7 mouse cellular contexts compared by ENCODE assay signal in genomic region chr2:25574579-25575431, GRCm38 (mm10). TPM values are rescaled to one million over a fixed set of nuclear protein-coding genes. Genes with fewer than 3 reads are reported as not detected.
DNase-seq lines count a peak whose midpoint lies in the region; ATAC-seq lines count a peak whose summit lies in the region.

Gene Mamdc4, minus strand, starts transcription at chr2:25574845.
Gene Phpt1, minus strand, starts transcription at chr2:25575224.

- peak within 1 kb of the TSS; percentile 94 for H3K4me2 ChIP-seq in embryonic facial prominence, embryonic 12.5 days (replicated peaks)
- H3K4me2 ChIP-seq in limb, embryonic 11.5 days (ENCODE audit: low read depth, severe bottlenecking), result peak within 1 kb of the TSS; percentile 76
- H3K4me2 ChIP-seq in midbrain, embryonic 14.5 days (ENCODE audit: low read length), result peak within 1 kb of the TSS; percentile 93

- peaks cover 41% of the 10 kb centered on the region for H3K4me1 ChIP-seq in embryonic facial prominence, embryonic 12.5 days
- peaks cover 27% of the 10 kb centered on the region for H3K4me1 ChIP-seq in limb, embryonic 11.5 days (ENCODE audit: control insufficient read depth, insufficient read depth, low read length)
- H3K4me1 ChIP-seq in midbrain, embryonic 14.5 days (ENCODE audit: control insufficient read depth, insufficient read depth, low read length), result peaks cover 27% of the 10 kb centered on the region

- H3K9me3 ChIP-seq in embryonic facial prominence, embryonic 12.5 days, result no peaks in the 10 kb centered on the region
- no peaks in the 10 kb centered on the region for H3K9me3 ChIP-seq in limb, embryonic 11.5 days (ENCODE audit: control insufficient read depth, low read length)
- H3K9me3 ChIP-seq in midbrain, embryonic 14.5 days (ENCODE audit: control insufficient read depth, low read length), result no peaks in the 10 kb centered on the region

- DNase-seq in adrenal gland, postnatal 25 days, result peak; percentile 94
- peak; percentile 100 for DNase-seq in heart, adult 11 months
- peak; percentile 99 for DNase-seq in kidney, adult 18-20 months
- DNase-seq in limb, embryonic 11.5 days (ENCODE audit: low spot score), result peak; percentile 97
- peak; percentile 98 for DNase-seq in midbrain, embryonic 14.5 days
- peak; percentile 92 to 98 for DNase-seq in spleen, adult 18-20 months

- WGBS in embryonic facial prominence, embryonic 12.5 days, result under 1% methylated on average over 40 of the region's 45 CpGs
- under 1% methylated on average over 41 of the region's 45 CpGs for WGBS in limb, embryonic 11.5 days
- WGBS in midbrain, embryonic 14.5 days, result under 1% methylated on average over 45 of the region's 45 CpGs

- H3K27ac ChIP-seq in embryonic facial prominence, embryonic 12.5 days, result peak within 1 kb of the TSS; percentile 85
- peak within 1 kb of the TSS; percentile 17; the same call in 1 of the 2 replicates for H3K27ac ChIP-seq in limb, embryonic 11.5 days (replicated peaks; ENCODE audit: low read depth, low read length)
- peak within 1 kb of the TSS; percentile 89 for H3K27ac ChIP-seq in midbrain, embryonic 14.5 days (replicated peaks; ENCODE audit: low read depth, low read length)

- ATAC-seq in embryonic facial prominence, embryonic 12.5 days (ENCODE audit: insufficient number of reproducible peaks, insufficient read depth, low FRiP score, low TSS enrichment), result peak; percentile 98
- peak; percentile 94 for ATAC-seq in limb, embryonic 11.5 days (ENCODE audit: insufficient number of reproducible peaks, low FRiP score, low TSS enrichment, low read depth)
- peak; percentile 98 for ATAC-seq in midbrain, embryonic 14.5 days (ENCODE audit: low FRiP score, low TSS enrichment)

- peak within 1 kb of the TSS; percentile 69 for H3K9ac ChIP-seq in embryonic facial prominence, embryonic 12.5 days
- H3K9ac ChIP-seq in limb, embryonic 11.5 days (ENCODE audit: low read length), result peak within 1 kb of the TSS; percentile 71
- H3K9ac ChIP-seq in midbrain, embryonic 14.5 days (replicated peaks; ENCODE audit: low read length), result peak within 1 kb of the TSS; percentile 66

- H3K4me3 ChIP-seq in embryonic facial prominence, embryonic 12.5 days, result peak within 1 kb of the TSS; percentile 65
- peak within 1 kb of the TSS; percentile 44 for H3K4me3 ChIP-seq in limb, embryonic 11.5 days (ENCODE audit: low read depth, low read length)
- H3K4me3 ChIP-seq in midbrain, embryonic 14.5 days (replicated peaks; ENCODE audit: low read depth, low read length), result peak within 1 kb of the TSS; percentile 57

- peaks cover 42% of the 10 kb centered on the region for H3K27me3 ChIP-seq in embryonic facial prominence, embryonic 12.5 days
- H3K27me3 ChIP-seq in limb, embryonic 11.5 days (ENCODE audit: control insufficient read depth, insufficient read depth, low read length), result peaks cover 38% of the 10 kb centered on the region
- H3K27me3 ChIP-seq in midbrain, embryonic 14.5 days (ENCODE audit: control insufficient read depth, insufficient read depth, low read length), result peaks cover 39% of the 10 kb centered on the region

- peaks cover 20% of the 10 kb centered on the region for H3K36me3 ChIP-seq in embryonic facial prominence, embryonic 12.5 days
- H3K36me3 ChIP-seq in limb, embryonic 11.5 days (ENCODE audit: control insufficient read depth, insufficient read depth, low read length), result no peaks in the 10 kb centered on the region
- H3K36me3 ChIP-seq in midbrain, embryonic 14.5 days (ENCODE audit: control insufficient read depth, insufficient read depth, low read length), result peaks cover 26% of the 10 kb centered on the region

RNA-seq across cellular contexts. Expression of gene Mamdc4, which starts in this region (rescaled TPM):
- 4.6 and 17.3 TPM in 2 replicates for total RNA-seq in adrenal gland, postnatal 25 days (2021)
- polyA plus RNA-seq in embryonic facial prominence, embryonic 12.5 days (2016; fragmentation: Nextera tagmentation; extraction: Ambion mirVana), result 4.2 and 10.1 TPM in 2 replicates
- 3.1 and 7.0 TPM in 2 replicates for polyA plus RNA-seq in limb, embryonic 11.5 days (2014; fragmentation: Nextera tagmentation; extraction: Ambion mirVana)
- 2.1 and 3.9 TPM in 2 replicates for polyA plus RNA-seq in midbrain, embryonic 14.5 days (2014; fragmentation: Nextera tagmentation; extraction: Ambion mirVana)

RNA-seq across cellular contexts. Expression of gene Phpt1, which starts in this region (rescaled TPM):
- total RNA-seq in adrenal gland, postnatal 25 days (2021), result 42.8 and 60.5 TPM in 2 replicates
- 156 and 177 TPM in 2 replicates for polyA plus RNA-seq in embryonic facial prominence, embryonic 12.5 days (2016; fragmentation: Nextera tagmentation; extraction: Ambion mirVana)
- 161 and 162 TPM in 2 replicates for polyA plus RNA-seq in limb, embryonic 11.5 days (2014; fragmentation: Nextera tagmentation; extraction: Ambion mirVana)
- polyA plus RNA-seq in midbrain, embryonic 14.5 days (2014; fragmentation: Nextera tagmentation; extraction: Ambion mirVana), result 167 and 206 TPM in 2 replicates

Comparison
In these comparisons a context has a peak if more than half of its experiments do, and no peak if none do; other contexts are left out.
1. Peak in every context shown above with its lines: DNase-seq, ATAC-seq, H3K4me3 ChIP-seq and H3K27ac ChIP-seq.
2. H3K27ac ChIP-seq: peak in every context shown above with its lines; median percentile 89 in midbrain, embryonic 14.5 days; 85 in embryonic facial prominence, embryonic 12.5 days; 17 in limb, embryonic 11.5 days.